Mouse (Mus musculus) liver, adult (tissue): Measurements from ENCODE around the gene Sesn3.

Experiments
- GATA4 ChIP-seq: IDR thresholded peaks from 2 replicates; pipeline ENCODE4 v1.6.1; 2014; ENCODE audit warnings: mild to moderate bottlenecking, low read length; ENCODE audit not compliant: insufficient replicate concordance

Sesn3 gene

DNA sequence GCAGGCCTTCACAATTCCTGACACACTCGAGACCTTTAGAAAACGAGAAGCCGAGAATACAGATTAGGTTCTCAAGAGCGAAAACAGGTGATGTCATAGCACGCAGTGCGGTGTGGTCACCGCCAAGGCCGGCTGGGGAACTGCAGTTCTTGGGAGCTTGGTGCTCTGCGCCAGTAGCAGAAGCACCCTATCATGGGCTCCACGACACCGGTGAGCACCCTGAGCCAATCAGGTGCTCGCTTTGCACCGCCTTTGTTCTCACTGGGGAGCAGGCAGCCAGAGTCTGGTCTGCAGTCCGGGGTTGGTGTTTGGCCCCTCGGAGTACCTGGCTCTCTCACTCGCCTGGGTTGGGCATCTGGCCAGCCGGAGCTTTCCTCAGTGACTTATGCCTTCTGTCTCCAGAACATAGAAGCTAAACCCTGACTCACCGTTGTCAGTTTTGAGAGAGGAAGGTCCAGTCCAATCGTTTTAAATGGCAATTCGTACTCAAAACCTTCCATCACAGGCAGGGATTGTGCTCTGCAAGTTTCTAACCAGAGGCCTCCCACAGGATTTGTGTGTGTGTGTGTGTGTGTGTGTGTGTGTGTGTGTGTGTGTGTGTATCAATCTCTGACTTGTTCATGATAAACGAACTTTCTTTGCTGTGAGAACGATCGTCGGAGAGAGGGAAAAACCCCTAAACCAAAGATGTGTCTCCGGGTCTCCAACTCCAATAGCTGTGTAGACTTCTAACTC, at the start of gene Sesn3:
TSS of gene Sesn3 (plus strand) at position 82 of the 735 bp plus-strand sequence.
- no peak for TF ChIP-seq GATA4

- no peak for TF ChIP-seq GATA4
Measured at GRCm38 (mm10) chr9:14233702-14234373, 41.0 kb upstream of the Sesn3 start.

DNA sequence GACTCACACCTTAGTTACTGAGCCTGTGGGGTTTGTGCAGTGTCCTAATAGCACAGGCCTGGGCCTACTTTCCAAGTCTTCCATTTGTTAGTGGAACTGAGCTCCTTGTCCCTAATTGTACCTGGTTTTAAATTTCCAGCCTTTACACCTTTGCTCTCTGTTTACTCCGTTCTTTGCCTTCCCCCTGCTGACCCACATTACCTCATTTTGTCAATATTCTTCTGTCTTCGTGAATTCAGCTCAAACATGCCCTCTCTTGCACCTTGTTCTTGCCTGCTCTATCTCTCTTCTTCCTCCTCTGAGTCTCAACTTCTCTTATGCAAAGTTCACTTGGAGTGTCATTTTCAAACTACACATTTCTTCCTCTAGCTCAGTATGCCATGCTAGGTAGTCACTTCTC, 39.6 kb upstream of the Sesn3 start:
- no peak for TF ChIP-seq GATA4

DNA sequence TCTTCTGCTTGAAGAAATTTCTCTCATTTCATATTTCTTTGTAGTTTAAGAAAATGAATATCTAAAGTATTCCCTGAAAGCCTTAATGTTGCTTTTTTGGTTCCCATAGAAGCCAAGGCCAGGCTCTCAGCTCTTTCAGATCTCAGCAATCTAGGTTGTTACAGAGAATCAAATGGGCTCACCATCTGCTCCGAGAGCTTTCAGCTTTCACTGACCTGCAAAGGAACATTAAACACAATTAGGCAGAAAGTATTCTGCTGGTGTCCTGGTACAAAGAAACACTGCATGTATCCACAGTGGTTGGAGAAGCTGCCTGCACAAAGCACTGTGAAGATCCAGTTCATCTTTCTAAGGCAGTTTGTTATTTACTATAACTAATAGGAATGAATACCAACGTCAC, 32.6 kb upstream of the Sesn3 start:
- no peak for TF ChIP-seq GATA4

DNA sequence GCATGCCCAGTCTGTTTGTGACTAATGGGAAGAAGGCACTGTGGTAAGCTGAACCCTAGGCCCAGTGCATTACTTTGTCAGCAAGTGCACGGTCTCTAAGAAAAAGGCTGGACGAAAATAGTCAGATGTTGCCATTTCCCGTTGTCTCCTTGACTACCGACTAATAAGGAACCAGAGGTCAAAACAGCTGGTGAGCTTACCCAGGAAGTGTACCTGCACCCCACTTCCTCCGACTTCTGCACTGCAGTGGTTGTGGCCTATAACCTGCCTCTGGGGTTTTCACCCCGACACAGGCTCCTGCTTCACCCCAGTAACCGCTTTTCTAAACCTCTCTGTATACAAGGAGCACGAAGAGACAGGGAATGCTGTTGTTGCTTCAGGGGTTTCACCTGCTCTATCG, 30.3 kb upstream of the Sesn3 start:
- TF ChIP-seq GATA4, result no peak

- no peak for TF ChIP-seq GATA4
Measured at GRCm38 (mm10) chr9:14245013-14245586, 29.8 kb upstream of the Sesn3 start.

DNA sequence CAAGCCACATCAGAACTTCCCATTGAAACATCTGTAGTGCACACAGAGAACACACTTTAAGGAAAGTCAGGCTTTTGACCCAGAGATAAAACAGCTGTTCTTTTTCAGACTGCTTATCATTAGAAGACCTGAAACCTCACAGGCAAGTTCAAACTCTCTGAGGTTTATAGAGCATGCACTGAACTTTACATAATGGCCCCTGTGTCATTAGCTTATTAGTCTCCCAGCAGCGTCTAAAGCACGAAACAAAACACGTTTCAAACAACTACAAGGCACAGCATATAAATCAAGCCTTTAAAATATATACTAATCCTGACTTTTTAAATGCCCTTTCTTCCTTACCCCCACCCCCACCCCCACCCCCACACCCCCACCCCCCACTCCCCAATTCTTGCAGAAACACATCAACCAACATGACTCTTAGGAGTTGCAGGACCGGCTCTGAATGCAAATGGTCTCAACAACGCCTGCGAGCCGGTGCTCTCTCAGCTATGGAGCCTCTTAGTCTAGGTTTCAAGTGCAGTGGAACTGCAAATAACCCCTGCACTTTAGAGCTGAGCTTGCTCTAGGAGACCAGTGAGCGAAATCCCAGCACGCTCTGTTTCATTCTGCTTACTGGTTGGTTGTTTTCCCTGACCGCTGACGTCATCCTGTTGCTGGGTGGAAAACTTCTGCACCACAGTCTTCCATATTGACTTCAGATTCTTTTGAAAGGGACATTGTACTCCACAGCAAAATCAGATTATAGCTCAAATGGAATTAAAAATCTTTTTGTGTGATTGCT, 28.7 kb upstream of the Sesn3 start:
- no peak for TF ChIP-seq GATA4

DNA sequence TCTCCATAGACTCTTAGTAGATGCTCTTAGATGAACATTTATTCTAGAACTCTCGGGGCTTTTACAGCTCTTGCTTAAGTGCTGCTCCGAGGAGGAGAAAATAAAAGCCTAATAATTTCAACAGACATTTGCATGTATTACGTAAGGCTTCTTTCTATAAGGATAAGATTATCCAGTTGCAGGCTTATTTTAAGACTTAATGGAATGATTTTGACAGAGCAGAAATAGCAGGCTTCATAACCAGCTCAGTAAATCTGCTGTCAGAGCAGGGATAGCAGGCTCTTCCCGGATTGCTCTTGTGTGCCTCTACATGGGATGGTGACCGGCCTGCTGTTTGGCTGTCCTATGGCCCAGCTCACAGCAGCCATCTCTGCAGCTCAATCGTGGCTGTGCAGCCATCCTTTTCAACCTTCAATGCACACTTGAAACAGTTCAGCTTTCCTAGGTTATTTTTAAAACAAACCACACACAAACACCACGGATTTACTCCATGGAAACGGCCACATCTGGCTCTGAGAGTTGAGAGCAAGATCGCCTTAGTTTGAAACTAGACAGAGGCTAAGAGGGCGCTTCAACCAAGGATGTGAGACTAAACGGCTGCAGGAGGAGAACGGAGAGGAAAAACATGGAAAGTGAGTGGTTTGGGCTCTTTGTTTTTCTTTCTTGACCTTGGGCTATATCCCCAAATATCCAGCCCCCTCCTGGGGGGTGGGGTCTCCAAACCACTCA, 27.2 kb upstream of the Sesn3 start:
- TF ChIP-seq GATA4, result no peak

- TF ChIP-seq GATA4, result no peak
Measured at GRCm38 (mm10) chr9:14248209-14248596, 26.7 kb upstream of the Sesn3 start.

DNA sequence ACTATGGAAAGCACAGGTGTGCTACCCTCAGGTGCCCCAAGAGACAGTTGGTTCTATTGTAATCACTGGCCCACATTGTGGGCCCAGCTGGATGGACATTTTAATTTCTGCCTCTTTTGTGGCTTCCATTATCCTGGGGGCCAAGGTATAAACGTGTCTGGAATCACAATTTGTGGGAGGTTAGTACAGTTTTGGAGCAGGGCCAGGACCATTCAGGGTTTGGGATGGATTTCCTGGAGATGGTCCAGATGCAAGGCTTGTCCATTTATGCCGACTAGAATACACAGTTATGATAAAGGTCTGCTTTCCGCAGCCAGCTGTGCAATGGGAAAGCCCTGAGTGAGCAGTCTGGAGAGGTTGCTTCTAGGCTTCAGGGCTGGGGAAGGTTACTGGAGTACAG, 13.7 kb upstream of the Sesn3 start:
- no peak for TF ChIP-seq GATA4

- TF ChIP-seq GATA4, result no peak
Measured at GRCm38 (mm10) chr9:14262568-14262972, 12.3 kb upstream of the Sesn3 start.

GRCm38 (mm10) chr9:14266470-14266869, 8.4 kb upstream of the Sesn3 start:
- no peak for TF ChIP-seq GATA4

DNA sequence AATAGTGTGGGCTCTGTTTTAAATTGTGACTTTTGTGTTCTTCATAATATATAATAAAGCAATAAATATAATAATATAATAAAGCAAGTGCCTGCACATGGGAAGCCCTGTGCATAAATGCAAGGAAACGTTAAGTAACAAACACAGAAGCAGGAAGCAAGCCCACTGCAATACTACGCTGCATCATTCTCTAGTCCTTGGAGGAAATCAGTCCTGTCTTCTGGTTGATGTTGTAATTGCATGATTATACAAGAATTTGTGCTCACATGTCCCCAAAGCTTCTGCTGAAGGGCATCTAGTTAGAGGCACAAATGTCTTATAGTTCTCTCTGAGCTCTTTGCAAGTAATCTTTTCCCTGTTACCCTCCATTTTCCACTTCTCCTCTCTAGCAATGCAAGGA, 6.3 kb upstream of the Sesn3 start:
- TF ChIP-seq GATA4, result no peak

DNA sequence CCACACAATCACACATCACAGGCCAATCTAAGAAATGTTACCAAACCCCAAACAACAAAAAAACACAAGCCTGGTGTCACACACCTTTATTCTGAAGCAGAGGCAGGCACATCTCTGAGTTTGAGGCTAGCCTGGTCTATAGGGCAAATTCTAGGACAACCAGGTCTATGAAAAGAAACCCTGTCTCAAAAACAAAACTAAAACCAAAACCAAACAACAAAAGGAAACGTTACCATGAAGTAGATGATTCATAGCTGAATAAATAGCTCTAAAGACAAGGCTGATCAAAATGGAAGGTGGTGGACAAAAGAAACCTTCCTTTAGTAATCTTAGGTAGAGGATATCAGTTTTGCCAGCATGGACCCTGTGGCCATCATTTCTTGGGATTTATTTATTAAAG, 1.9 kb upstream of the Sesn3 start:
- TF ChIP-seq GATA4, result no peak

DNA sequence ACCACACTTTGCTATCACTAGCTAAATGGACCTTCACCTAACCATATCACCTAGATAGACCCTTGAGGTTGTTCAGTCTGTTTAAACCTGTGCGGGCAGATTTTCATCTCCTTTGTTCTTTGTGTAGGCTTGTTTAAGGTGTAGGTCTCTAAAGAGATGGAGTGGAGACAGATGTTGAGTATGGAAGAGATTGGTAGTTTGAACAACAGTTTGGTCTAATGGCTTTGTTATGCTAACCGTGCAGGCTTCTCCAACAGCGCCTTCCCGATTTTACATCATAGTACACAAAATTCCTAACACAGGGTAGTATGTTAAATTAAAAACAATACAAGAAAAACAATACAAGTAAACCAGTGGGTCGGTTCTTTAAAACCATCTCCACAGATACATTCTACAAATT, 281 bp upstream of the Sesn3 start:
- TF ChIP-seq GATA4, result no peak
